Mouse (Mus musculus) midbrain, postnatal 0 days (tissue): ENCODE measurements around the gene Gsk3a. TPM values are rescaled to one million over a fixed set of nuclear protein-coding genes. Genes with fewer than 3 reads are reported as not detected.
"Not testable (repeated sequence)": the region's sequence is repeated elsewhere in the genome, so short reads cannot be mapped to it uniquely, and the experiment has no call there.

Experiments used
- ATAC-seq: fragments of 200-750 bp; cut with Nextera tagmentation; 2 replicates; pipeline ENCODE4 v1.8.0; 2017; ENCODE audit warnings: moderate number of reproducible peaks, mild to moderate bottlenecking, moderate TSS enrichment, moderate library complexity; ENCODE audit not compliant: low FRiP score
- DNase-seq: peaks from one replicate; pipeline ENCODE4 v3.0.0-alpha.2; 2015; ENCODE audit warnings: low spot score
- H3K27ac ChIP-seq: fragments of 300-500 bp; sonication (generic); 2 replicates; pipeline ENCODE4 v1.5.1; 2014; ENCODE audit warnings: low read depth, mild to moderate bottlenecking, low read length, mixed read lengths
- H3K27me3 ChIP-seq: fragments of 300-500 bp; sonication (generic); 2 replicates; pipeline ENCODE4 v1.6.1; 2014; ENCODE audit warnings: low read length, control low read depth, mixed read lengths; ENCODE audit not compliant: insufficient read depth
- H3K36me3 ChIP-seq: fragments of 300-500 bp; sonication (generic); 2 replicates; pipeline ENCODE4 v1.6.1; 2014; ENCODE audit warnings: low read length, control low read depth, mixed read lengths; ENCODE audit not compliant: insufficient read depth
- H3K4me1 ChIP-seq: fragments of 300-500 bp; sonication (generic); 2 replicates; pipeline ENCODE4 v1.6.1; 2014; ENCODE audit warnings: mild to moderate bottlenecking, control low read depth, antibody characterized with exemption, low read length, mixed read lengths; ENCODE audit not compliant: insufficient read depth
- H3K4me2 ChIP-seq: fragments of 300-500 bp; sonication (generic); 2 replicates; pipeline ENCODE4 v1.6.1; 2014; ENCODE audit warnings: low read depth, mild to moderate bottlenecking, low read length, mixed read lengths; ENCODE audit not compliant: poor library complexity, severe bottlenecking
- H3K4me3 ChIP-seq: fragments of 300-500 bp; sonication (generic); 2 replicates; pipeline ENCODE4 v1.5.1; 2014; ENCODE audit warnings: low read depth, mild to moderate bottlenecking, low read length, moderate library complexity
- H3K9ac ChIP-seq: fragments of 300-500 bp; sonication (generic); replicated peaks from 2 replicates; pipeline ENCODE4 v1.6.1; 2014; ENCODE audit warnings: mild to moderate bottlenecking, low read length, moderate library complexity, mixed read lengths; ENCODE audit not compliant: poor library complexity, severe bottlenecking
- H3K9me3 ChIP-seq: fragments of 300-500 bp; sonication (generic); 2 replicates; pipeline ENCODE4 v1.6.1; 2016; ENCODE audit warnings: low read length, control low read depth
- CTCF ChIP-seq: IDR thresholded peaks from 2 replicates; pipeline ENCODE4 v1.5.1; 2016; ENCODE audit warnings: antibody characterized with exemption, mild to moderate bottlenecking
- WGBS: fragments of 180-500 bp; shearing (Covaris S2); extraction: QIAGEN DNeasy Blood & Tissue Kit; methylation state at CpG from one replicate; pipeline ENCODE4 v1.1.7; 2014; 5-methylcytosine and 5-hydroxymethylcytosine counted together
- polyA plus RNA-seq: library from polyadenylated mRNA; unstranded; fragments of >200 nt; fragmentation: Nextera tagmentation; extraction: Ambion mirVana; gene quantifications from 2 replicates; pipeline ENCODE4 v1.2.1, GENCODE M21; 2015
- total RNA-seq: library from RNA; depleted of rRNA; stranded (reverse); fragments of >200 nt; gene quantifications from 2 replicates; pipeline ENCODE4 v1.2.3, GENCODE M21; 2014

The Gsk3a gene
- total and polyA plus RNA-seq, 2 experiments from 2014 or later, result 20.6 to 169 TPM

DNA sequence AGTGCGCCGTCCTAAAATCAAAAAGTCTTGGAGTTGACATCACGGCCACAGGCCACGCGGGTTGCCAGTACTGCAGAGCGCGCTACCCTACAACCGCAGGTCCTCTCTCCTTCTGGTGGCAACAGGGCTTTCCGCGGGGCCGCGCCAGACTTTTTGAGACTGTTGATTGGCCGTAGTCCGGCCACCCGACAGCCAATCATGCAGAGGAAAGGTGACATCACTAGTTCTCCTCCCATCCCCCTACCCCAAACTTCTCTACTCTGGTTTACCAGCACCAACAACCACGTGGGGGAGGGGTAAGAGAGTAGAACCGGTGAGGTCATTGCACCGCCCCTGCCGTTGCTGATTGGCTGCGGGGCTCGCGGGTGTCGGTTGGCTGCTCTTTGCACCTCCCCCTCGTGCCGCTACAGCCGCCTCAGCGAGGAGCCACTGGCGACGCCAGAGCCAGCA lies 29.7 kb upstream of the Gsk3a start, which contains the start of gene Cic:
Cic (plus strand) TSS at position 404 of the 450 bp plus-strand sequence.
- peak within 1 kb of the TSS; percentile 77 for H3K9ac ChIP-seq
- H3K4me2 ChIP-seq, result peak within 1 kb of the TSS; percentile 91
- WGBS, result 0% methylated on average over 29 of the region's 29 CpGs
- no peaks in the 10 kb centered on the region for H3K9me3 ChIP-seq
- DNase-seq (peak; percentile 100), ATAC-seq (peak; percentile 91)
- peaks cover 6% of the 10 kb centered on the region; the same call in 1 of the 2 replicates for H3K4me1 ChIP-seq
- peaks cover 16% of the 10 kb centered on the region for H3K36me3 ChIP-seq
- peak within 1 kb of the TSS; percentile 96 for H3K27ac ChIP-seq
- no peaks in the 10 kb centered on the region for H3K27me3 ChIP-seq
- H3K4me3 ChIP-seq, result peak within 1 kb of the TSS; percentile 72
- TF ChIP-seq CTCF, result no peak

DNA sequence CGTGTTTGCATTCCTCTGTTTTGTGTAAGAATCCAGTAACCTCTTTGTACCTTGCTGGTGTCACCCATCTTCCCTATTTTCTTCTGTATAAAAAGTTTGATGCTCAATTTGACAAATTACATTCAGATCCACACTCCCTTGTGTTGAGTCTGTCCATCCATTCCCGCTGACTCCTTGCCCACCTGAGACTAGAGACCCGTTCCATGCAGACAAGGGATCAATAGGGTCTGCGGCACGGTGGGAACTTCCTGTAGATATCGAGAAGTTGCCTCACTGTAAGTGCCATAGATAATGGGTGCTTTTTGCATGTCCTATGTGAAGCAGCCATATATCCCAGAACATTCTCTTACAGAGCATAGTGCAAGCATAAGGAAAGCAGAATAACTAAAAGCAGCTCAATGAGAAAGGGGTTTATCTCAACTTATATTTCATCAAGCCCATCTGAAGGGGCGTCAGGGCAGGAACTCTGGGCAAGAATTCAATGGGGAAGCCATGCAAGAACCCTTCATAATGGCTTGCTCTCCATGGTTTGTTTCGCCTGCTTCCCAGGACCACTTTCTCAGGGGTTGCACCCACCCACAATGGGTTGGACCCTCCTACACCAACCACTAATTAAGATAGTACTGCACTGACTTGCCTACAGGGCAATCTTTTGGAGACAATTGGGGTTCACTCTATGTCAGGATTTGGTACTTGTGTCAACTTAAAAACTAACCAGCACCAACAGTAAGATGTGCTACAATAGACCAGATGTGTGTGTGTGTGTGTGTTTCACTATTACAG lies 28.7 kb upstream of the Gsk3a start:
- Histone ChIP-seq H3K27me3 (no peaks in the 10 kb centered on the region), H3K36me3 (peaks cover 7% of the 10 kb centered on the region; the same call in 1 of the 2 replicates), H3K4me1 (peaks cover 6% of the 10 kb centered on the region; the same call in 1 of the 2 replicates), H3K4me3 (no peak overlapping the region), H3K4me2 (peak overlapping the region; percentile 52), H3K9me3 (no peaks in the 10 kb centered on the region), H3K9ac (no peak overlapping the region), H3K27ac (no peak overlapping the region)
- TF ChIP-seq CTCF, result no peak
- ATAC-seq (no peak), DNase-seq (no peak)
- 89% methylated on average over 8 of the region's 8 CpGs for WGBS

DNA sequence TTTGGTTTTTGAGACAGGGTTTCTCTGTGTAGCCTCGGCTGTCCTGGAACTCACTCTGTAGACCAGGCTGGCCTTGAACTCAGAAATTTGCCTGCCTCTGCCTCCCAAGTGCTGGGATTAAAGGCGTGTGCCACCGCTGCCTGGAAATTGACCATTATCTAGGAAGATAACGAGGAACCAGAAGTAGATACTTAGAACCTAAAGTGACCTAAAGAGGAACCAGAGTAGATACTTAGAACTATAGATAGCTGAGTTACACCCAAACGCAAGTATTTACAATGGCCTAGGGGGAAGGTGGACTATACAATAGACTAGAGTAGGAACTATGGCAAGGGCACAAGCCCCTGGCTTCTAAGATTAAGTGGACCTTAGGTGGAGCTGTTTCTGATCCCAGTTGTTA lies 28.1 kb upstream of the Gsk3a start:
- not testable (repeated sequence) for H3K9ac ChIP-seq, H3K27ac ChIP-seq, H3K36me3 ChIP-seq, H3K27me3 ChIP-seq, H3K4me3 ChIP-seq, DNase-seq, H3K4me1 ChIP-seq, ATAC-seq, H3K9me3 ChIP-seq, H3K4me2 ChIP-seq
- 94% methylated on average over 5 of the region's 5 CpGs for WGBS

DNA sequence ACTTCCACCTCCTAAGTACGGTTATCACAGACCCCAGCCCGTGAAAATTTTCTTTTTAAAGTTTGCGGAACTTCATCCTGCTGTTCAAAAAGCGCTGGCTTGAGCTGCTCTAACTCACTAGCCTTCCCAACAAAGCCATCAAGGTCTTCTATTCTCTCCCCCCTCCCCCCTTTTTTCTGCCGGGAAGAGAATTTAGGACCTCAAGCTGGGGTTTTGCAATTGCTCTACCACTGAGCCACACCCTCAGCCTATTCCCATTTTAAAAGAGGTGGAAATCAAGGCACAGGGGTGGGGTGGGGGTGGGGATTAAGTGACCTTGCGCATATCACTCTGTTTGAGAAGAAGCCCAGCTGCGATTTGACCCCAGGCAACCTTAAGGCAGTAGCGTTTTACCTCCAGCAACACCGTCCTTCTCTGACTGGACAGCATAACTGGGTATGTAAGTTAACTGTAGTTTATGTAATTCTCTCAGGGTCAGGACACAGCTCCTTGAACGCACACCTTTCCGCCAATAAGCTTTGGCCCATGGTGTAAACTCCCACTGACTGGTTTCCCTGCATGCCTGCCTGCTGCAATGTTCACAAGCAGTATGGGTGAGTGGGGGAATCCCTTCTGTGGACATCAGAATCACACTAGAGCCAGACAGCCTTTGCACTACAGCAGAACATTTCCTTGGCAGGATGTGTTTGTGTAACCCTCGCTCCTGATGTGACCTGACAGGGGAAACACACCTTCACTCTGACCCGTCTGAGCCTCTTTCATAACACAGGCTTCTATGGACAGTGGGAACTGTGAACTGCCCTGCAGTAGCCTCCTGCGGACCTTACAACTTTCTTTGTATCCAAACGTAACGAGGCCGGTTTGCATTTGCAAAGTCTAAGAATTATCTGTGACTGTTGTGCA lies 26.6 kb upstream of the Gsk3a start:
- Histone ChIP-seq H3K4me2 (no peak overlapping the region), H3K9ac (no peak overlapping the region), H3K4me3 (no peak overlapping the region), H3K27me3 (no peaks in the 10 kb centered on the region), H3K27ac (no peak overlapping the region), H3K4me1 (no peaks in the 10 kb centered on the region), H3K36me3 (no peaks in the 10 kb centered on the region), H3K9me3 (no peaks in the 10 kb centered on the region)
- ATAC-seq (no peak), DNase-seq (no peak)
- WGBS, result 29% methylated on average over 17 of the region's 17 CpGs
- TF ChIP-seq CTCF, result no peak

DNA sequence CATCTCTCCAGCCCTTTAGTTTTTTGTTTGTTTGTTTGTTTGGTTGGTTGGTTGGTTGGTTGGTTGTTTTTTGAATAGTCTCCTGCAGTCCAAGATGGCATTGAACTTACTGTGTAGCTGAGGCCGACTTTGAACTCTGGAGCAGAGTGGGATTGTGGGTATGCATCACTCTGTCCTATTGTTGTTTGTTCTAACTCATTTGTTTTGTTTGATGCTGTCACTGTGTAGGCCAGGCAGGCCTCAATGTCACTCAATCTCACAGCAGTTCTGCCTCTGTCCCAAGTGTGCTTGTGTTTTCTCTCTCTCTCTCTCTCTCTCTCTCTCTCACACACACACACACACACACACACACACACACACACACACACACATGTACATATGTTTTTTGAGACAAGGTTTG lies 24.2 kb upstream of the Gsk3a start:
- 64% methylated on average over 1 of the region's 1 CpGs for WGBS
- Histone ChIP-seq H3K4me3 (no peak overlapping the region), H3K9ac (no peak overlapping the region), H3K4me1 (no peaks in the 10 kb centered on the region), H3K27ac (no peak overlapping the region), H3K4me2 (no peak overlapping the region), H3K36me3 (no peaks in the 10 kb centered on the region), H3K9me3 (no peaks in the 10 kb centered on the region), H3K27me3 (no peaks in the 10 kb centered on the region)
- no peak for DNase-seq
- no peak for ATAC-seq
- no peak; the same call in 1 of the 2 replicates for TF ChIP-seq CTCF
